Mouse (Mus musculus): ENCODE measurements around the gene Large2.
A peak's percentile ranks its signal among the peaks of the same experiment; 100 is the strongest.

Gene Large2

DNA sequence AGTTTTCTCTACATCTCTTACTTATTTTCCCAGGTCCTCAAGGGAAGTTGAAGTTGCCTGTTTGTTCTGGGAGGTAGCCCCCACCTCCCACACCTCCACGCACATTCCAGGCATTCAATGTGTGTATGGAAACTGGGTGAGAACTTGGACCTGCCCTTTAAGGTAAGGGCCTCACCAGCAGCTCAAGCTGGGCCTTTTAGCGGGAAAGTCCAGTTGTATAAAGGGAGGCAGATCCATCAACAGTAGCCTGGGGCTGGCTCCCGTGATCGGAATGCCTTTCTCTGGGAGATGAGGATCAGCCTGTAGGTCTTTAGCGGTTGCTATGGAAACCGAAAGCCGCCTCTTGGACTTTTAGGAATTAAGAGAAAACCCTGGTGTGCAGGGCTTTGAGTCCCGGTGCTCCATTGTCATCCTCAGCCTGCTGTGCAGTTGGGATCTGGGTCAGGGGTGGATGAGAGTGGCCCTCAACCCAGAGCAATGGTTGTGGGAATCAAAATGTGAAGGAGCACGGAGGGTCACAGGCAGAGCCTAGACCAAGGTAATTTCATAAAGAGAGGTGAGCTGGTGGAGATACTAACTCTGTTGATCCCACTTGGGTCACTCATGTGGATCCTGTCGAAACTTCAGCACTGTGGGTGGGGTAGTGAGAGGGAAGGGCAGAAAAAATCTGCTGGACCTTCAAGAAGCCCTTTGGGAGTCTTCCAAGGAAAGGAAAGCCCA, 2.5 kb downstream of the Large2 start:
- no peak for DNase-seq

DNA sequence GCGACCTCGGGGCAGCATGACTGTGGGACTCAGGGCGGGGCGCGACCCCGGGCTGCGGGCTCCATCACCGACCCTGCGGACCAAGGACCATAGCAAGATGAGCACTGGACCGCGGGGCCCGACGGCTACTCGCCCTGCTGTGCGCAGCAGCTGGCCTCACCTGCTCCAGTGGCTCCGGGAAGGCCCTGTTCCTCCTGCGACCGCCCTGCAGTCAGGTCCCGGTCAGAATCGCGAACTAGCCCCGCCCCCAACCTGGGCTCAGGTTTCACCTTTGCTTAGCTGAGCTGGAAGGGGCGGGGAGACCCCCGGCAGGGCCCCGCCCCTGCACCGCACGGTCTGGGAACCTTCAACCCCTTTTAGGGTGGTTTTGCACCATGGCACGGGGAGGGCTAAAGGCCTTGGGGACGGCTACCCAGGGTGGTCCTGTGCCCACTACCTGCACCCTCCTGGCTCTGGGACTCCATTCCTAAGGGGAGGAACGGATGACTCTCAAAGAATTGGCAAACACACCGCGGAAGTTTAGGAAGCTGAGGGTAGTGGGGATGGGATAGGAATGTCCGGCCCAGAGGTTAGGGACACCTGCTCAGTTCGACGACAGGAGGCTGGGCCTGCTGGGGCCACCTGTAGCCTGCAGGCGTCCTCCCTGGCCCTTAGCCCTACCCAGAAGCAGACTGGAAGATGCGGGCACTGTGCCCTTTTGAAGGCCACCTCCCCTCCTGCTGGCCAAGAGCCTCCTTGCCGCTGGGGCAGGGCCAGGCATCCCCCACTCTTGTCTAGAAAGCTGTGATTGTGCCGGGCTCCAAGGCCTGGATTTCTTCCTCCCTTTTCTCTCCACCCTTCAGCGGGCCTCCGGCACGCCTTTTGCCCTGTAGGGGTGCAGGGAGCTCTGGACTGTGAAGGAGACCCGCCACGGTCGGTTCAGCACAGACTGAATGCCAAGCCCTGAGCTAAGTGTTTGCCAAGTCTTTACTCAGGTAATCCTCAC, 3.6 kb downstream of the Large2 start:
- peak; percentile 60 for DNase-seq

DNA sequence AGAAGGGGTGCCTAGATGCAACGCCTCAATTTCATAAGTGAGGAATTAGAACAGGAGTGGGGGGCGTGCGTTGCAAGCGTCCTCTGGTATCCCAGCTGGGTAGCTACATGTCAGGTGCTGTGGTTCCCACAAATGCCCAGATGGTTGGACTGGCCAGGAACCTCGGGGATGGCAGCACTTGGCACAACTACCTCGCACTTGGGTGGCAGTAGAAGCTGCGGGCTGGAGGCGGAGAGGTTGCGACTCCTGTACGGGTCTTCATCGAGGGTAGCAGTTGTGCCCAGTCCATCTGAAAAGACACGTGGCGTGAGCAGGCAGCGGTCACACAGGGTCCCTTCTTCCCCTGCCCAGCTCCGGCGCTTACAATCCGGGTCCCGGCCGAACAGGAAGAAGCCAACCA, 4.3 kb downstream of the Large2 start:
- peak; percentile 53 for DNase-seq

GRCm38 (mm10) chr2:92367383-92368029, 7.2 kb downstream of the Large2 start:
- DNase-seq: no peak

- DNase-seq: no peak
Measured at GRCm38 (mm10) chr2:92365568-92365967, 9.1 kb downstream of the Large2 start.

DNA sequence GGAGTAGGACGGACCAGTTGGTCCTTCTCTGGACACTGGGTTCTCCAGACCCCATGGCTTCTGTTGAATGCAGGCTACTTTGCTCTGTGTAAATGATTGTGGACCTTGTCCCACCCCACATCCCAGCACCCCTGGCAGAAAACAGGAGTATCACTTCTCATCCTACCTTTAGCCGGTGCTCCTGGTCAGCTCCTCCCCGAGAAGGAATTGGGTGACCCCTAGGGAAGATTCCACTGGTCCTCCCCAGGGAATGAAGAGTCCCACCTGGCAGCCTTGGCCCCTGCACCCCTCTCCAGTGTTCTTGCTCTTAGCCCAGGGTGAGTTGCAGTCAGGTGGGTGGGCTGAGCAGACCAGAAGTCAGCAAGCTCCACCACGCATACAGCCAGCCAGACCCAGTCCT, 10.6 kb downstream of the Large2 start:
- no peak for DNase-seq

GRCm38 (mm10) chr2:92362571-92363228, 12.0 kb downstream of the Large2 start:
- DNase-seq: no peak

DNA sequence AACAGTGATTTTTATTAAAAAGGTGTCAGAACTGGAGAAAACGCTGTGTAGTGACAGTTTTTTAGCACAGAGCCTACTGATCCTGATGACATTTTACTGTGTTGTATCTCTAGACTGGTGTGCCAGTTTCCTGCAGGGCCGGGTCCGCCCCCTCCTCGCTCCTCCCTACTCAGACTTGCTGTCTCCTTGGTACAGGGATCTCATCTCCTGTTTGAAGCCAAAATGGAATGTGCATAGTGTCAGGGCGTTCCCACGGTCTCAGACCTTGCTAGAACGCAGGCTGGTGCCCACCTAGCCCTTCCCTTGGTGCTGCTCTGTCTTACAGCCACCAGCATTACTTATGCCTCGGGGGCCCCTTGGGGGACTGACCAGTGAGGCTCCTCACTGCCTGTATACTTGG, 12.9 kb downstream of the Large2 start:
- DNase-seq: no peak

- DNase-seq: no peak
Measured at GRCm38 (mm10) chr2:92360893-92361292, 13.8 kb downstream of the Large2 start.

GRCm38 (mm10) chr2:92360186-92360823, 14.4 kb downstream of the Large2 start:
- DNase-seq: no peak

GRCm38 (mm10) chr2:92359301-92359700, 15.4 kb downstream of the Large2 start:
- DNase-seq: no peak

DNA sequence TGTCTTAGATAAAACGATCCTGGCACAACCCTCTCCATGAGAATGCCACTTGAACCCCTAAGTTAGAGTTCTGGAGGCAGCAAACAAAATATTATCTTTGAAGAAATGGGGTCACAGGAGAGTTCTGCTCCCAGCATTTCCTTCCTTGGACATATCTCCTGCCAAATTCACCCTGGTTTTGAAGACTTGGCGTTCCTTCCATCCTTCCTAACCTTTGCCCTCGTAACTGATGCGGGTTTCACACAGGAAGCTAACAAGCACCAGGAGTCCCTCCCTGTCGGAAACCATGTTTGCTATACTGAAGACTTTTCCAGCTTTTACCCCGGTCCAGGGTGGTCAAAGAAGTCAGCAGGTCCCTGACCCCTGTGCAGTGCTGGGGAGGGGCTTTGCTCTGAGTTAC, 20.4 kb downstream of the Large2 start:
- DNase-seq: no peak

- DNase-seq: no peak
Measured at GRCm38 (mm10) chr2:92353402-92353801, 21.3 kb downstream of the Large2 start.

DNA sequence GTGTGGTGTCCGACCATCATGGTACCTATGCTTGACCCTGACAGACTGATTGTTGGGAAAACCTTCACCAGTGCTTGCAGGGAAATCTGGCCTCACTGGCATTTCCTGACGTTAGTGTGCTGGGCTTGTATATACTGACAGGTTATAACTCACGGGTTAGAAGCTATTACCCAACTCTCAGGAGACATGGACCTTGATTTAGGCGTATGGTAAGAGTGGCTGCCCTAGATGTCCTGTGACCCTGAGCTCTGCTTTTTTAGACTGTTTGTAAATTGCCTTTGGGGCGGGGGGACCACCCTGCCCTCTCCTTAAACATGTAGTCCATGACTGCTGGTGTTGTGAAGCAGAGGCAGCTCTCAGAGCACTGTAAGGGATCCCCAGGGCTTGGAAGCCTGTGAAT, 24.0 kb downstream of the Large2 start:
- no peak for DNase-seq

GRCm38 (mm10) chr2:92349589-92350425, 24.9 kb downstream of the Large2 start:
- no peak for DNase-seq

- no peak for DNase-seq
Measured at GRCm38 (mm10) chr2:92347191-92347590, 27.5 kb downstream of the Large2 start.

- no peak for DNase-seq
Measured at GRCm38 (mm10) chr2:92342418-92342817, 32.3 kb downstream of the Large2 start.

DNA sequence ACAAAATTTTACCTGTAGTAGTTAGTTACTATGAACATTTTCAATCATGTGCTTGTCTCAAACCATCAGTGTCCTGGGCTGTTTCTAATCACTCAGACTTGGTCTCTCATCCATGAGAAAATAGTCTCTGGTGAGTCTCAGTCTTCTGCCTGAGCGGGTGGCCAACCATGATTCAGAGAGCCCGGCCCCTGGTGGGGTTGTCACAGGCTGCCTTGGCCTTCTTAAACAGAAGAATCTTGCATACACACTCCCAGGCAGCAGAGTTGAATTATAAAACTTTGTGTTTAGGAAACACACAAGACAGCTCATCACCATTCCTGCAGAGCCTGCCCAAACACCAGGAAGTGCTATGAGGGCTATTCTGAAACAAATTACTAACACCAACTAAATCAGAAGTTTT, 42.8 kb downstream of the Large2 start:
- DNase-seq: no peak

GRCm38 (mm10) chr2:92331410-92331809, 43.3 kb downstream of the Large2 start:
- peak; percentile 49 for DNase-seq

DNA sequence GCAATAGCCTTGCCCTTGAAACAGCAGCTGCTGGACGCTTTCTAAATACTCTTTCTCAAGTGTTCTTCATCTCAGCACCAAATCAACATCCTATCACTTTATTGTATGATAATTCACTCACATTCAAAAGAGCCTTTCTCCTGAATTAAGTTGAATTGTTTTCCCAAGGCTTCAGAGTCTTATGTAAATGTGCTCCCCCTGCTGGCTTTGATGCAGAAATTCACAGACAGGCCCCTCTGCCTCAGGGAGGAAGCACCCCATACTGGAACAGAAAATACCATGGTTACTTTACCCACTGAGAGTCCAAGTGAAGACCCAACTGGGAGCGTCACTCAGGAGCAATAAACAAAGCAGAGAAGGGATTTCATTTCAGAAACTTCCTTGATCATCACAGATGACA, 43.8 kb downstream of the Large2 start:
- DNase-seq: peak; percentile 32

- no peak for DNase-seq
Measured at GRCm38 (mm10) chr2:92328206-92328605, 46.5 kb downstream of the Large2 start.
